Mouse (Mus musculus) cerebral cortex, adult 2 months (tissue): ENCODE results near the gene Ppp4r1.

Source experiments
- WGBS: fragments of 180-500 bp; shearing (Covaris S2); methylation state at CpG from one replicate; pipeline ENCODE4 v1.1.7; 2018; 5-methylcytosine and 5-hydroxymethylcytosine counted together

Ppp4r1 gene

DNA sequence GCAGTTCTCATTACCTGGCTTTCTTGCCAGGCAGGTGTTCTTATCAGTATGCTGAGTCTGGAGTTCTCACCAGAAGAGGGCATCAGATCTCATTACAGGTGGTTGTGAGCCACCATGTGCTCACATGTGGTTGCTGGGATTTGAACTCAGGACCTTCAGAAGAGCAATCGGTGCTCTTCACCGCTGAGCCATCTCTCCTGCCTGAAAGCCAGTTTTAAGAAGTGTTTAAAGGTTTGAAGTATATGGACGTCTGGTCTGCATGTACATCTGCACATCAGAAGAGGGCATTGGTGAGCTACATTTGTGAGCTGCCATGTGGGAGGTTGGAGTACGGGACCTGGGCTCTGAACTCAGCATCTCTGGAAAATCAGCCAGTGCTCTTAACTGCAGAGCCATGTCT, 8.8 kb upstream of the Ppp4r1 start:
- 60% methylated on average over 4 of the region's 4 CpGs for WGBS

DNA sequence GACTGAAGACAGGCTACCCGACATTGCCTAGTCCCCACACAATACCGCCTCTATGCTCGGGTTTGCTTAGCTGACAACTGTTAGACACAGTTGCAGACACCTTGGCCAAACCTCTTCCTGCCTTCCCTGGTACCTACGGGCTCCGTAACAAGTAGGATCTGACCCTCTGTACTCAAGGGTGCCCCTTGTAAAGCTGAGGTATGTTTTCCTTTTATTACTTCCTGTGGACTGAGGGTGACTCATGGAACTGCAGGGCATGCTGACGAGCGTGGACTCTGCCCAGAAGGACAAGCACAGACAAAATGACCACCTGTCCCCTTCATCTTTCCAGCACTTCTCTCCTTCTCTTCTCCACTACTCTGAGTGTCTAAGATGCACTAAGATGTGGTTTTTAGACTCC, 7.9 kb upstream of the Ppp4r1 start:
- 54% methylated on average over 7 of the region's 7 CpGs for WGBS

DNA sequence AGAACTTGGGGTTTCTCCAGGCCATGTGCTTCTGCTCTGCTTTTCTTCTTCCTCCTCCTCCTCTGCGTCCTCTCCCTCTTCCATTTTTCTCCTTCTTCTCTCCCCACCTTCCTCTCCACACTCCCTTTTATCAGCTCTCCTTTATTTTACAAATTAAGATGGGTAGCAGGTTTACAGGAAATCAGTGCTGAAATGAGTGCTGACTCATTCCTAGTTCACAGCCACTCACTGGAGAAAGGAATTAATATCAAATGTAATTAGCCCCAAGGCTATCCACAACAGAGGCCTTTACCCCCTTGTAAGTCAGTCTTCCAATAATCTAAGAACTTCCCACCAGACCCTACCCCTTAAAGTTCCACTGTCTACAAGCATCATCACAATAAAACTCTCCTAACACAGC, 6.1 kb upstream of the Ppp4r1 start:
- 88% methylated on average over 1 of the region's 1 CpGs for WGBS

DNA sequence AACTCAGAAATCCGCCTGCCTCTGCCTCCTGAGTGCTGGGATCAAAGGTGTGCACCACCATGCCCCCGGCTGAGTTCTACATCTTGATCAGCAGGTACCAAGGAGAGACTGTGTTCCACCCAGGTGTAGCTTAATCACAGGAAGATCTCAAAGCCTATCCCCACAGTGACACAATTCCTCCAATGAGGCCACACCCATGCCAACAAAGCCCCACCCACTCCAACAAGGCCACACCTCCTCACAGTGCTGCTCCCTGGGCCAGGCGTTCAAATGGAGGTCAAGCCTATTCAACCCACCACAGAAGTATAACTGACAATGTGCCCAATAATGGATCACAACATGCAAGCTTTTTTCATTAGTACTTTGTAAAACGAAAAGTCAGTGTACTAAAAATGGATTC, 4.9 kb upstream of the Ppp4r1 start:
- WGBS = 95% methylated on average over 4 of the region's 4 CpGs

DNA sequence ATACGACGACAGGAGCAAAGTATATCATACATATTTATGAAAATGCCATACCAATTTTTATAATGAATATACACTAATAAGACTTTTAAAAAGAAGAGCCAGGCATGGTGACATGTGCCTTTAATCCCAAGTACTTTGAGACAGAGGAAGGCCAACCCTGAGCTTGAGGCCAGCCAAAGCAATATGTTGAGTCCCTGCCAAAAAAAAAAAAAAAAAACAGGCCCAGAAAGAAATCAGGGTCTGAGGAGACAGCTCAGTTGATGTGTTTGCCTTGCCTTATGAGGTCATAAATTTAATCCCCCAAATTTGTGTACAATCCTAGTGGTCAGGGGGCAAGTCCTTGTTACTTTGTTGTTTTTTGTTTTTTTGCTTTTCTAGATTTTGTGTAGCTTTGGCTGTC, 1.4 kb upstream of the Ppp4r1 start:
- 98% methylated on average over 2 of the region's 2 CpGs for WGBS

DNA sequence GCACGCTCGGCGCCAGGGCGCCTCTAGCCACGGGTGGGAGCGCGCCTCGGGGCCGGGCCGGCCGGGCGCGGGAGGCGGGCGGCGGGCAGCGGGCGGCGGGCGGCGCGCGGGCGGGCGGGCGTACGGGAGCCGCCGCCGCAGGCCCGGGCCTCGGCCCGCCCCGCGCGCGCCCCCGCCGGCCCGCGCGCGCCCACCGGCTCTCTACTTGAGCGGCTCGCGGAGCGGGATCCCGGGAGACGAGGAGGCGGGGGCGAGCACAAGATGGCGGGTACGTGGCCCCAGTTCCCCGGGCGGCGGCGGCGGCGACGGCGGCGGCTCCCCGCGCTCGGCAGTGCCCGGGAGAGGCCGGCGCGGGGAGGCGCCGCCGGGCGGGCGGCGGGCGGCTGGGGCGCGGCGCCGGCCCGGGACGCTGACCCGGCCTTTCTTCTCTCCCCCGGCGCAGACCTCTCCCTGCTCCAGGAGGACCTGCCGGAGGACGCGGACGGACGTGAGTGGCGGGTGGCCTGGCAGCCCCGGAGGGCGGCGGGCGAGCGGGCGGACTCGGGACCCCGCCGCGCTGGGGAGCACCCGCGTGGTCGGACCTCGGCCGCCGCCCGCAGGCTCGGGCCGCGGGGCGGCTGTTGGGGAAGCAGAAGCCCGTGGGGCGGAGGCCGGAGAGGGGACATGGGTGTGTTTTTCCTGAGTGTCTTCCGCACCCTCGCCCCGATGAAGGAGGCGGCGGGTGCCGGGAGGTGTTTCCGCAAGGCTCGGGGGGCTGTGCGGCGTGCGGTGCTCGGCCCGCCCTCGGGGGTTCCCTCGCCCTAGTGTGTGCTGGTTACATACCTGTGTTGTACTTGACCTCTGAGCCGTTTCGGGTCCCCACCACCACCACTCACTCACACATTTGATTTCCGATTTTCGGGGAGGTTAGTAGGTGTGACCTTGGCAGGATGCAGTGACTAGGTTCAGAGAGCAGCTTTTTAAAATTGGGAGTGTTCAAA, 1.1 kb downstream of the Ppp4r1 start:
- WGBS = 3% methylated on average over 102 of the region's 135 CpGs

DNA sequence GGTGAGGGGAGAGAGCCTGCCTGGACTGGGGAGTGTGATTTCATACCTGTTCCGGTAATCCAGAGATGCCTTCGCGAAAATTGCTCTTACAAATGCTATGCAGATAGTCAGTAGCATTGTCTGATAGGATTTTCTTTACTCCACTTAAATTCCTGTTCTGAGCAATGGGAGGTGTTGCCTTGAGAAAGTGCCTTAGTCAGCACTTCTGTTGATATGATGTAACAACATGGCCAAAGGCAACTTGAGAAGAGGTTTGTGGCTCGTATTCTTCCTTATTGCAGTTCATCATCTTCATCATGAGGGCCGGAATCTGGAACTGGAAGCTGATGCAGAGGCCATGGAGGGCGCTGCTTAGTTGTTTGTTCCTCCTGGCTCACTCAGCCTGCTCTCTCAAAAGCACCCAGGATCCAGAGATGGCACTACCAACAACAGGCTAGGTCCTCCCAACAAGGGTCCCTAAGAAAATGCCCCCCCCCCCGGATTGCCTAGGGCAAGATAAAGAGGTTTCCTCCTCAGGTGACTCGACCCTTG, 2.3 kb downstream of the Ppp4r1 start:
- WGBS = 60% methylated on average over 8 of the region's 8 CpGs

DNA sequence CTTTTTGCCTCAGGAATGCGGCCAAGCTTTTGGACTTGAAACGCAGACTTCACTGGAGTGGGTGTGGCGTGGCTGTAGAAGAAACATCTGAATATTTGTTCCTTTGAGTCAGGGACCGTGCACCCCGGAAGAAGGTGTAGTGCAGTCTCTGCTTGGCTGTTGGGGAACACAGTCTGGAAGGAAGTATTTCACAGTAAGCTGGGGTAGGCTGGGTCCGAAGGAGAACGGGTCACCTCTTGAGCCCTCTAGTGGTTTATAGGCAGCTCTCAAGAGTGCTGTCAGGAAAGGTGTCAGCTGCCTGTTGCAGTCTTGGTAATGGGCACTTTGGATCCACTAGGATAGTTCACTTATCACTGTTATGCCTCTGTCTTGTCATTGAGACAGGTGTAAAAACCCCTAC, 3.9 kb downstream of the Ppp4r1 start:
- 66% methylated on average over 7 of the region's 7 CpGs for WGBS

DNA sequence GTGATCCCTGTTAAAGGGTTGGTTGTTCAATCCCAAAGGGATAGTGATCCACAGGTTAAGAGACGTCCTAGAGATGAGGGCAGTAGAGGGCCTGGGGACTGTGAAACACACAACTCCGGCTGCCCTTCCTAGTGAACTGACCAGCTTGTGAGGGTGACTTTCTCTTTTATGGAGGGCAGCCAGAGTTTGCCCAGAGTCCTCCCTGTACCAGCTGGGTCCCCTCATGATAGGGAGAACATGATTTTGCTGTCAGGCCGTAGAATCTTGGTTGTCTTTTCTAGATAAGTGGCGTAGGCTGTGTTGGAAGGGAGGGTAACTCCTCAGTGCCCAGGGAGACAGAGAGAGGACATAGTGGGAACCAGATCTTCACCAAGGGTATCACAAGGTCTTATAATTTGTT, 4.9 kb downstream of the Ppp4r1 start:
- whole genome bisulfite sequencing = 89% methylated on average over 4 of the region's 4 CpGs

DNA sequence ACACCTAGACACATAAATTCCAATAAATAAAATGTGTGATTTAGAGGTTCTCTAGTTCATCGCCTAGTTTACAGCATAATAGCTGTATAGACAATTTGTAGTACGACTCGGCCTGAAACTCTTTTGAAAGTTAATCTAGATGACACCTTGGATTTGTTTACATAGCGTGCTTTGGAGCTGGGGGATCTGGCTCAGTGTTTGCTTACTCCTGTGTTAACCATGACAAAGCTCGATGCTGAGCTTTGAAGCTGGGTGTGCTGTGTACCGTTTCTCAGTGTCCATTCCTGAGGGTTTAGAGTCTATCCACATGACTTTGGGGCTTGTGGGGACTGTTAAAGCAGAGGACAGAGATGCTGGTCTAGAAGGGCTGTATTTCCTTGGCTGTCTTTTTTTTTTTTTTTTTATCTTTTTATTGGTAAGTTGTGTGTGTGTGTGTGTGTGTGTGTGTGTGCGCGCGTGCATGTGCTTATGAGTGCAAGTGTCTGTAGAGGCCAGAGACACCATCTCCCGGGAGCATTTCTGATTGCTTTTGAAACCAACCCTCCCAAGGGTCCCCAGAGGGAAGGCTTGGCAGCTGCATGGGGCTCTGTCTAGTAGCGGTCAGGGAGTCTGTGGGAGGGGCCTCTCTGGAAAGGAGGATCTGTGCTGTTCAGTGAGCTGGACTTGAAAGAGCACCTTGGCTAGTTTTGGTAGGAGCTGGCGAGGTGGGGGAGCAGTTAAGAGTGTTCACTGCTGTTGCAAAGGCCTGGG, 6.3 kb downstream of the Ppp4r1 start:
- 84% methylated on average over 12 of the region's 12 CpGs for WGBS

DNA sequence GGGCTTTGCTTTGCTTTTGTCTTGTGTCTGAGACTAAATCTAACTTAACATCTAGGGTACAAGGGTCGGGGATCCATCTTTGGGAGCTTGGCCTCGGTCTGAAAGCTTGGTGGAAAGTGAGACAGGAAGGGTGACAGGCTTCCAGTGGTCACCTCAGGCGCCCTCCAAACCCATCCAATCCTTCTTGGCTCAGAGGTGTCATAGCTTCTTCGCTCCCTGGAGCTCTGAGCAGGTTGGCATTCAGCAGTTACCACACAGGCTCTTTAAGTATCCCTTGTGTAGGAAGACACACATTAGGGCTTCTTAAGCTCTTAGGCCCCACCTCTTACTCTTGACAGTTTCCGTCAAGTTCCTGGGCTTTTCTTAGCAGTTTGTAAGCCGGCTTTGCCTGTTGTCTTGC, 7.2 kb downstream of the Ppp4r1 start:
- WGBS = 95% methylated on average over 6 of the region's 6 CpGs

DNA sequence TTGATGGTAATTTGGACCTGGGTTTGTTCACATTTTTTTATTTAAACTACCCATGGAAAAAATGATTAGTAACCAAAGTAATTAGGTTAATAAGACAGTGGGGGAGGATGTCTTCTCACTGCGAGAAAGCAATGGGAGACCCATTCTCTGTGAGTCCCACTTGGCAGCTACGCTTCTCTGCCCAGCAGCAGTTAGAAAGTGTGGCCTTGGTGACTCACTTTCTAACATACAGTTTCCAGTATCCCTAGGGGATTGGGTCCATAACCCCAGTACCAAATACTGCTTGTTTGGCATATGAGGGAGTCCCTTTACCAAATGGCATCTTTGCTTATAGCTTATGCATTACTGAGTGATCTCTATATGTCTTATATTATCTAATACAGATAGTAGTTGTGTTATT, 8.8 kb downstream of the Ppp4r1 start:
- 83% methylated on average over 2 of the region's 2 CpGs for WGBS

DNA sequence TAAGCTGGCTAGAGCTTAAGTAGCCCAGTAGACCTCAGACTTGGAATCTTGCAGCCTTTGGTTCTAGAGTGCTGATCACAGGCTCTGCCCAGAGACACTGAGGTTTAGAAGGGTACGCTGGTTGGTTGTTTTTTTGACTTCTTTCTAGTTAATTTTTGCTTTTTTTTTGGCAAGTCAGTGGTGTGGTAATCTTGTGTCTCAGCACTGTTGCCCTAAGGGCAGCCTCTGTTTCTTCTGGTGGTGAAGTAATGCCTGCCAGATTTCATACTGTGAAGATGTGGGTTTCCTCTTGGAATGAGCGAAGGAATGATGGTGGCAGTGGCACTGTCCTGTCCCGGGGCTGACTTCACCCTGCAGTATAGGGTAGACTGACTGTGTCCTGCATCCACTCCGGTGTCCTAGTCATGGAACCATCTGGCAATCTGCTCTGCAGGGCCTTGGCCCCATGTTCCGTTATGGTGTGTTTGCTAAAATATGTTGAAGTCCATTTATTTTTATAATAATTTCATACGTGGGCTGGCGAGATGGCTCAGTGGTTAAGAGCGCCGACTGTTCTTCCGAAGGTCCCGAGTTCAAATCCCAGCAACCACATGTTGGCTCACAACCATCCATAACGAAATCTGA, 11.0 kb downstream of the Ppp4r1 start:
- 91% methylated on average over 12 of the region's 12 CpGs for WGBS

DNA sequence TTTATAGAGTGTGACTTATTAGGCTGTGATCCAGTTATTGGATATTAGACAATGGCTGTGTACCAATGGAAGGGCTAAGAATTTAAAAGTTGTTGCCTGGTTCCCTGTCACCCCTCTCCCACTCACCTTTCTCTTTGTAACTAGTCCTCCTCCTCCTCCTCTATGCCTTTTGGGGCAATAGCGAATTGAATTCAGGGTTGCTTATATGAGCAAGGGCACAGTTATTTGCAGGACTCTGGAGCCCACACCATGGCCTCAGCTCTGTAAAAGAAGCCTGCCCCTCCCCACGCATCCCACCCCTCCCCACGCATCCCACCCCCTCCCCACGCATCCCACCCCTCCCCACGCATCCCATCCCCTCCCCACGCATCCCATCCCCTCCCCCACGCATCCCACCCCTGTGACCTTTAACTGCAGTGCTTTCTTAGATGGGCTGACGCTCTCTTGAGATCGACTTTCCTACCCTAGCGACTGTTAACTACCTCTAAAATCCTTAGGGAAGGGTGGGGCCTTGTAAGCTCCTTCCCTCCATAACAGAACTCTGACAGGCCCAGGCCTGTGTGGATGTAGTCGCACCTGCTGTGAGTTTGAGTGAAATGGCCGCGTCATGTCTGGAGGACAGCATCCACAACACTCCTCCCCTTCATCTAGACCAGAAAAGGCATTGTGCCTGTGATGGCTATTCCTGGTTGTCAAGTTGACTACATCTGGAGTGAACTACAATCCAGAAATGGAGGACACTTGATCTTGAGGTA, 11.9 kb downstream of the Ppp4r1 start:
- WGBS = 92% methylated on average over 13 of the region's 13 CpGs

DNA sequence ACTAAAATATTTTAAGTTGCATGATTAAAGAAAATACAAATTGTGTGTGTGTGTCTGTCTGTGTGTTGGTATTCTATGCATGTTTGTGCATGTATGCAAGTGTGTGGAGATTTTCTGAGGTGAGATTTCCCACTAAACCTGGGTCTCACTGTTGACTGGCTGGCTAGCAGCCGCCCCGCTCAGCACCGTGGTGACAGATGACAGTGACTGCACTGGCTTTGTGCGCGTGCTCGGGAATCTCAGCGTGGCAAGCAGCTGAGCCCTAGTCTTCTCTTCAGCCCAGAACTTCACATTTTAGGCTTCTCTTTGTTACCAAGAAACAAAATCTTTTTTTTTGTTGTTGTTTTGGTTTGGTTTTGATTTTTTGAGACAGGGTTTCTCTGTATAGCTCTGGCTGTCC, 13.7 kb downstream of the Ppp4r1 start:
- 61% methylated on average over 7 of the region's 7 CpGs for whole genome bisulfite sequencing

DNA sequence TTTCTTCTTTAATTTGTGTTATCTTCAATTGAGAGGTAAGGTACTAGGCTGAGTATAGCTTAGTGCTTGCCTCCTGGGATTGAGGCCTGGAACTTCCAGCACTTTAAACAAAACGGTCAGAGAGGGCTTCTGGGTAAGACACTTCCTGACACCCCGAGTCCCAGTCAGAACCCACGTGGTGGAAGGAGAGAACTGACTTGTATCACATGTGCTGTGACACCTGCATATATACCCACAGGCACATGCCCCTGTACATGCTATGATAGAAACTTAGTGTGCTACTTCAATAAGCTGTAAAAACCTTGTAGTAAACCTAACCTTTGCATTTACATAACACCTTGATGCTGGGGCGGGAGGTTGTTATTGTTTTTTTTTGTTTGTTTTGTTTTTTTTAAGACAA, 16.1 kb downstream of the Ppp4r1 start:
- 58% methylated on average over 4 of the region's 4 CpGs for WGBS

DNA sequence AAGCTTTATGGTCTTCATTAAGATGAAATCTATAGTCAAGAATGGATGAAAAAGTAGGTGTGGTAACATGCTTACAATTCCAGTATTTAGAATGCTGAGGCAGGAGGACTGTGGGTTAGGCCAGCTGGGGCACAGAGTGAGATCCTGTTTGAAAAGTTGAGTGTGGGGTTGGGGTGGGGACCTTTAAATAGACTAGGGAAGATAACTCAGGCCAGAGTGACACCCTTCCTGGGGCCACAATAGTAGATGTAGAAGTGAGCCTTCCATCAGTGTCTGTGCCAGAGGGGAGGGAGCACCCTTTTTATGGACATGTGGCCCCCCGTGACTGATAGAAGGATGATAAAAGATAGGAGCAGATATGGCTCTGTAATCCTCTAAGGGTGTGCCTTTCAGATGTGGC, 17.0 kb downstream of the Ppp4r1 start:
- WGBS = 94% methylated on average over 1 of the region's 1 CpGs

DNA sequence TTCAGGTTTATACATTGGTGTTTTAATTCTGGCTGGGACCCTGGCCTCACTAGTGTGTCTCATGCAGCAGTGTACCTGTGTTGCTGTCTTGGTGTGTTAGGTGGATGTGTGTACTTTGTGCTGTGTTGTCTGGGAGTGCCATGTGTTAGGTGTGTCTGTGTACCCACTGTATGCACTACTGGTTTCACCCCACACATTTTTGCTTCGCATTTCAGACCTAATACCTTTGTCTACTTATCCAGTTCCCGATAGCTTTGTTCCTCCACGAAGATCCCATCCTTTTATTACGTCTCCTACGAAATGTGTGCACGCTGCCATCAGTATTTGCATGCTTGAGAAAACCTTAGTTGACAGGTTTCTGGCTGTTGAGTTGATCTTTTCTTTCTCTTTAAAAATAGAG, 18.1 kb downstream of the Ppp4r1 start:
- 86% methylated on average over 6 of the region's 6 CpGs for WGBS

DNA sequence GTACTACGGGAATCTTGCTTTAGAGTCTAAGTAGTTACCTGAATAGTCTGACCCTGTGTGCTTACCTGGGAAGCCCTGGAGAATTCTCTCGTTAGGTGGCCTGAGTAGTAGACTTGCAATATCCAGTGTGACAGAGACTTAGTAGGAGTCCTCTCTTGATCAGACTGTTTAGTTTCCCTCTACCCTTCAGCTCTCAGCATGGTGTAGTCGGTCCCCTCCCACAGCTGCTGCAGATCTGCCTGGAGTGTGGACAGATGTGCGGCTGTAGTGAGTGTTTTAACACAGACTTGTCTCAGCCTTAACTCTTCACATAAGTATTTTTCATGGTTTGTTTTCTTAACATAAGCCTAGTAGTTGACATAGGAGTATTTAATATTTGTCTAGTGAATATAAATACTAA, 19.7 kb downstream of the Ppp4r1 start:
- 72% methylated on average over 4 of the region's 4 CpGs for WGBS

DNA sequence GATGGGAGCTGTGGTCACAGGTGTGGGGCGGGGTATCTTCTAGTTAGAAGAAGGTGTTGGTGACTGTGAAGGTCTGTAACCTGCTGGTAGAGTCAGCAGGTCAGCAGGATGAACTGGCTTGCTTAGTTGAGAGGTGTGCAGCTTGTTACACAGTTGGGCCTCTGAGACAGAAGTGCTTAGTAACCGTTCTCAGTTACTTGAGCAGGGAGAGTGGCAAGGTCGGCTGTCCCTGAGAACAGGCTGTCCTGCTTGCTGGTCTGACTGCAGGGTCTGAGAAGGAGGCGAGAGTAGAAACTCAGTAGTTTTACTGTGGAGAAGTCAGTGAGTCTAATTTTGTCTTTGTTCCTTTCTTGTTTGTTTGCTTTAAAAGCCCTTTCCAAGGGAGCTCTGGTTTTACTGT, 23.6 kb downstream of the Ppp4r1 start:
- 66% methylated on average over 4 of the region's 4 CpGs for WGBS

DNA sequence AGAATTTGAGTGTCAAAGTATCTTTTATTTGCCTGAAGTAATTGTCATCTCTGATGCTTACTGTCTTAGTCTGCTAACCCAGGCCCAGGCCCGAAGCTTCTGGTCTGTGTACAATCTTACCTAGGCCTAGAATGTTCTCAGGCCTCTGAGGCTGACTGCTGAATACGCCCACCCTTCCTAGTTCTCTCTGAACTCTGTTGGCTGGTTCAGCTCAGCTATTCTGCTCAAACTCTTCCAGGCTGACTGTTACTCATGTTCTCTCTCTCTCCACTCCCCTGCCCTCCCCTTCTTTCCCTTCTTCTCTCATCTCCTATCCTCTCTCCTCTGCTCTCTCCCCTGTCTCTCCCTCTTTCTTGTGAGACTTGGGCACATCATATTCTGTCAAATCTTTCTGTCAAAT, 24.0 kb downstream of the Ppp4r1 start:
- WGBS = 59% methylated on average over 2 of the region's 2 CpGs

DNA sequence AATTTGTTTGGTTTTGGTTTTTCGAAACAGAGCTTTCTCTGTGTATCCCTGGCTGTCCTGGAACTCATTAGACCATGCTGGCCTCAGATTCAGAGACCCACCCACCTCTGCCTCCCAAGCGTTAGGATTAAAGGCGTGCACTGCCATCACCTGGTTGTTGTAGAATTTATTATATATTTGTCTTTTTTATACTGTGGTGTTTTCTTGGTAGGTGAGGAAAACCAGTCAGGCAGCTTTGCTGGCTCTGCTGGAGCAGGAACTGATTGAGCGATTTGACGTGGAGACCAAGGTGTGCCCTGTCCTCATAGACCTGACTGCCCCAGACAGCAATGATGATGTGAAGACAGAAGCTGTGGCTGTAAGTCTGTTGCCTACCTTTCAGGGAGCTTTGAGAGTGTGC, 28.7 kb downstream of the Ppp4r1 start:
- WGBS = 79% methylated on average over 5 of the region's 5 CpGs
